Mouse (Mus musculus): ENCODE data around the gene Hoxc10. TPM values are rescaled to one million over a fixed set of nuclear protein-coding genes. Genes with fewer than 3 reads are reported as not detected.

Gene Hoxc10
- polyA plus RNA-seq, 1 experiment from 2014 or later = not detected

DNA sequence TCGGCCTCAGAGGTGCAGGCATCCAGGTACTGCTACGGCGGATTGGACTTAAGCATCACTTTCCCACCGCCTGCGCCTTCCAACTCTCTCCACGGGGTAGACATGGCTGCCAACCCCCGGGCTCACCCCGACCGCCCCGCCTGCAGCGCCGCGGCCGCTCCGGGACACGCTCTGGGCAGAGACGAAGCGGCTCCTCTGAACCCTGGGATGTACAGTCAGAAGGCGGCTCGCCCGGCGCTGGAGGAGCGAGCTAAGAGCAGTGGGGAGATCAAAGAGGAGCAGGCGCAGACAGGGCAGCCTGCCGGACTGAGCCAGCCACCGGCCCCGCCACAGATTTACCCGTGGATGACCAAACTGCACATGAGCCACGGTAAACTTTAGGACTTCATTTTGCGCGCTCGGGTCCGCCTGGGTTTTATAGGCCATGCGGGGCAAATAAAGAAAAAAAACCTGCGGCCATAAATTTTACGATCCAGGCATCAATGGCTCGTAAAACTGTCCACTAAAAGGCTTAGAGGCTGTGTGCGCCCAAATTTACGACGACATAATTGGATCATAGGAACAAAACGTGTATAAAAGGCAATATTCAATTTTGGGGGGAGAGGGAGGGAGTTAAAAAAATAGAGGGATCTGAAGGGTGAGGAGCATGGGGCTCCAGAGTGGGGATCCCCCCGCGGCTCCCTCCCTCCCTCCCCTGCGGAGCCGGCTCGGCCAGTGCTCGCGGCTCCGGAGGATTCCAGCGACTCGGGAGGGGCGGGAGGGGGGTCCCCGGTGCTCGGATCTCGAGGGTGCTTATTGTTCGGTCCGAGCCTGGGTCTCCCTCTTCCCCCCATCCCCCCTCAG is 47.8 kb downstream of the Hoxc10 start:
- Histone ChIP-seq H3K27me3 (peaks cover 96% of the 10 kb centered on the region), H3K4me1 (replicated peaks) (peaks cover 41% of the 10 kb centered on the region), H3K27ac (peak overlapping the region; percentile 96), H3K36me3 (no peaks in the 10 kb centered on the region), H3K4me3 (peak overlapping the region; percentile 51), H3K4me2 (peak overlapping the region; percentile 58), H3K9me3 (no peaks in the 10 kb centered on the region), H3K9ac (peak overlapping the region; percentile 85)
- WGBS = under 1% methylated on average over 51 of the region's 57 CpGs
- peak; percentile 54 for ATAC-seq (ENCODE audit: low FRiP score)

GRCm38 (mm10) chr15:103015009-103015399 is 48.4 kb downstream of the Hoxc10 start:
- Histone ChIP-seq H3K27me3 (peaks cover 96% of the 10 kb centered on the region), H3K4me1 (replicated peaks) (peaks cover 47% of the 10 kb centered on the region), H3K9me3 (no peaks in the 10 kb centered on the region), H3K27ac (peak overlapping the region; percentile 96), H3K4me3 (peak overlapping the region; percentile 51), H3K4me2 (peak overlapping the region; percentile 58), H3K36me3 (no peaks in the 10 kb centered on the region), H3K9ac (peak overlapping the region; percentile 85)
- ATAC-seq (ENCODE audit: low FRiP score) = 0 out of 2 replicates have a peak, but pooled peaks have one; percentile 5
- WGBS = 1% methylated on average over 26 of the region's 28 CpGs

DNA sequence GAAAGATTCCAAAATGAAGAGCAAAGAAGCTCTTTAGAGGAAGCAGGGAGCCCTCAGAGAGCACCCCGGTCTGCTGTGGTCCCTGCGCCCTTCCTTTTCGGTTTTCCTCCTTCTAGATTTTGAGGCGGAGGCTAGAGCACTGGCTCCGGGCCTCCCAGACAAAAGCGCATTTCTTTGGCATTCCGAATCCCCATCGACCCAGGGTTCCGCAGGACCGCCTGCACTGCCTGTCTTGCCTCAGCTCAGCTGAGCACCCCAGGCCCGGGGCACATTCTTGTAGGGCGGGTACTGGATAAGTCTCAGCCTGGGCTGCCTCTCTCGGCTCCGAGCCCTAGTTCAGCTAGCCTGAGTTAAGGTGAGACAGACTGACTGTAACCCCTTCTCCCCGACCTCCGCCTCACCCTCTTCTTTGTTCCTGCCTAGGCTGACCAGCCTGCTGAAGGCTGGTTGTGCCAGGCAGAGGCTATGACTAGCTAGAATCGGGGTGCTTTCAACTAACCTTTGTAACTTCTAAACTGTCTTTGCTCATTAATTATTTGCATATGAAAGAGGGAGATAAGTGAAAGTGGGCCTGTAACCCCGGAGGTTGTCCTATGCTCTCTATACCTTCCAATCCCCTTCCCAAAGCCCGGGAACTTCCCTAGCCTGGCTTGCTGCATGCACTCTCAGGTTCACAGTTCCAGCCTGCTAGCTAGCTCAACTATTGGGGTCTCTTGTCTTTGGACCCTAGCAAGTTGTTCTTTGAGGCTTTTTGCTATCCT is 49.0 kb downstream of the Hoxc10 start:
- Histone ChIP-seq H3K27me3 (peaks cover 96% of the 10 kb centered on the region), H3K27ac (peak overlapping the region; percentile 96), H3K36me3 (no peaks in the 10 kb centered on the region), H3K4me3 (peak overlapping the region; percentile 51), H3K4me1 (replicated peaks) (peaks cover 52% of the 10 kb centered on the region), H3K9ac (peak overlapping the region; percentile 85), H3K9me3 (no peaks in the 10 kb centered on the region), H3K4me2 (peak overlapping the region; percentile 58)
- no peak for ATAC-seq (ENCODE audit: low FRiP score)
- 1% methylated on average over 19 of the region's 19 CpGs for WGBS

- H3K27me3 ChIP-seq = peaks cover 100% of the 10 kb centered on the region
- no peaks in the 10 kb centered on the region for H3K9me3 ChIP-seq
- H3K9ac ChIP-seq = peak within 1 kb of the TSS; percentile 85
- H3K36me3 ChIP-seq = no peaks in the 10 kb centered on the region
- no peak for ATAC-seq (ENCODE audit: low FRiP score)
- H3K4me2 ChIP-seq = peak within 1 kb of the TSS; percentile 58
- WGBS = 2% methylated on average over 9 of the region's 9 CpGs
- H3K4me3 ChIP-seq = peak within 1 kb of the TSS; percentile 51
- peak within 1 kb of the TSS; percentile 96 for H3K27ac ChIP-seq
- H3K4me1 ChIP-seq (replicated peaks) = peaks cover 44% of the 10 kb centered on the region
Observed at GRCm38 (mm10) chr15:103018636-103019035, 52.0 kb downstream of the Hoxc10 start, which contains the start of gene Hoxc4. Gene Hoxc4, plus strand, starts transcription at chr15:103018934.

GRCm38 (mm10) chr15:103020899-103021418 is 54.4 kb downstream of the Hoxc10 start:
- H3K9ac ChIP-seq = 0 out of 2 replicates have a peak overlapping the region, but pooled peaks have one; percentile 6
- H3K27me3 ChIP-seq = peaks cover 100% of the 10 kb centered on the region
- peaks cover 43% of the 10 kb centered on the region for H3K4me1 ChIP-seq (replicated peaks)
- H3K36me3 ChIP-seq = no peaks in the 10 kb centered on the region
- ATAC-seq (ENCODE audit: low FRiP score) = no peak
- peak overlapping the region; percentile 21 for H3K4me3 ChIP-seq
- peak overlapping the region; percentile 46 for H3K4me2 ChIP-seq
- WGBS = 2% methylated on average over 8 of the region's 8 CpGs
- H3K9me3 ChIP-seq = no peaks in the 10 kb centered on the region
- 0 out of 2 replicates have a peak overlapping the region, but pooled peaks have one; percentile 44 for H3K27ac ChIP-seq

MicroRNAs encoded within 50 kb of the gene (microRNA counts, 519-probe panel; counts per million panel counts)
- 2,188 counts per million, percentile 15 among the panel's probes with 10 or more counts for microRNA mmu-miR-615-3p
- microRNA mmu-miR-615-5p = 51.3 counts per million

Small RNA genes within 50 kb of the gene (microRNA-seq; reads per million reads assigned to microRNA genes)
- 1.6 reads per million for gene Mir196a-2
- gene Mir615 = 2,923 reads per million, percentile 85 among the genes with 10 or more reads in this experiment

Other genes starting within 250 kb of the Hoxc10 start
- 41.8 and 42.3 TPM in 2 replicates for gene Calcoco1, start 244.6 kb upstream of the Hoxc10 start, polyA plus RNA-seq (2015; fragmentation: Nextera tagmentation; extraction: Ambion mirVana)
- gene Hoxc13, start 45.7 kb upstream of the Hoxc10 start, polyA plus RNA-seq (2015; fragmentation: Nextera tagmentation; extraction: Ambion mirVana) = not detected in 2 replicates
- gene Hoxc12, start 30.0 kb upstream of the Hoxc10 start, polyA plus RNA-seq (2015; fragmentation: Nextera tagmentation; extraction: Ambion mirVana) = not detected in 2 replicates
- not detected in 2 replicates for gene Hoxc11, start 12.4 kb upstream of the Hoxc10 start, polyA plus RNA-seq (2015; fragmentation: Nextera tagmentation; extraction: Ambion mirVana)
- 32.3 and 39.2 TPM in 2 replicates for gene Hoxc5, start 647 bp downstream of the Hoxc10 start, polyA plus RNA-seq (2015; fragmentation: Nextera tagmentation; extraction: Ambion mirVana)
- gene Hoxc9, start 9.6 kb downstream of the Hoxc10 start, polyA plus RNA-seq (2015; fragmentation: Nextera tagmentation; extraction: Ambion mirVana) = 0.13 TPM in 1 of 2 replicates, not detected in the other
- gene Hoxc8, start 23.8 kb downstream of the Hoxc10 start, polyA plus RNA-seq (2015; fragmentation: Nextera tagmentation; extraction: Ambion mirVana) = 0.50 and 1.5 TPM in 2 replicates
- gene Hoxc6, start 31.5 kb downstream of the Hoxc10 start, polyA plus RNA-seq (2015; fragmentation: Nextera tagmentation; extraction: Ambion mirVana) = 5.3 and 9.1 TPM in 2 replicates
- gene Hoxc4, start 52.1 kb downstream of the Hoxc10 start, polyA plus RNA-seq (2015; fragmentation: Nextera tagmentation; extraction: Ambion mirVana) = 76.2 and 86.9 TPM in 2 replicates
- 40.7 and 41.2 TPM in 2 replicates for gene Smug1, start 200.3 kb downstream of the Hoxc10 start, polyA plus RNA-seq (2015; fragmentation: Nextera tagmentation; extraction: Ambion mirVana)

All from hindbrain, embryonic 13.5 days (tissue).